Mouse (Mus musculus) stomach, embryonic 14.5 days (tissue): ENCODE measurements around the gene Zrsr1. TPM values are rescaled to one million over a fixed set of nuclear protein-coding genes. Genes with fewer than 3 reads are reported as not detected.
A peak's percentile ranks its signal among the peaks of the same experiment; 100 is the strongest.

Source experiments
- ATAC-seq: fragments of 200-750 bp; cut with Nextera tagmentation; 2 replicates; pipeline ENCODE4 v1.8.0; 2017; ENCODE audit warnings: low read depth, moderate TSS enrichment; ENCODE audit not compliant: insufficient number of reproducible peaks, insufficient read depth, low FRiP score
- H3K27ac ChIP-seq: fragments of 300-500 bp; sonication (generic); 2 replicates; pipeline ENCODE4 v1.5.1; 2014; ENCODE audit warnings: mild to moderate bottlenecking, low read length, moderate library complexity, mixed read lengths
- H3K27me3 ChIP-seq: fragments of 300-500 bp; sonication (generic); 2 replicates; pipeline ENCODE4 v1.6.1; 2014; ENCODE audit warnings: low read length, control low read depth, mixed read lengths; ENCODE audit not compliant: control insufficient read depth, insufficient read depth
- H3K36me3 ChIP-seq: fragments of 300-500 bp; sonication (generic); 2 replicates; pipeline ENCODE4 v1.6.1; 2014; ENCODE audit warnings: mild to moderate bottlenecking, control low read depth, low read length, moderate library complexity, mixed read lengths; ENCODE audit not compliant: control insufficient read depth, insufficient read depth
- H3K4me1 ChIP-seq: fragments of 300-500 bp; sonication (generic); 2 replicates; pipeline ENCODE4 v1.6.1; 2014; ENCODE audit warnings: low read length, control low read depth, mixed read lengths; ENCODE audit not compliant: control insufficient read depth, insufficient read depth
- H3K4me2 ChIP-seq: fragments of 300-500 bp; sonication (generic); replicated peaks from 2 replicates; pipeline ENCODE4 v1.6.1; 2014; ENCODE audit warnings: low read depth, low read length, control low read depth
- H3K4me3 ChIP-seq: fragments of 300-500 bp; sonication (generic); 2 replicates; pipeline ENCODE4 v1.5.1; 2014; ENCODE audit warnings: low read depth, low read length, control low read depth
- H3K9ac ChIP-seq: fragments of 300-500 bp; sonication (generic); replicated peaks from 2 replicates; pipeline ENCODE4 v1.6.1; 2014; ENCODE audit warnings: low read depth, mild to moderate bottlenecking, control low read depth, low read length, moderate library complexity, mixed read lengths
- H3K9me3 ChIP-seq: fragments of 300-500 bp; sonication (generic); 2 replicates; pipeline ENCODE4 v1.6.1; 2016; ENCODE audit warnings: low read depth, low read length, control low read depth; ENCODE audit not compliant: control insufficient read depth
- WGBS: fragments of 180-500 bp; shearing (Covaris S2); extraction: QIAGEN DNeasy Blood & Tissue Kit; methylation state at CpG from one replicate; pipeline ENCODE4 v1.1.7; 2014; 5-methylcytosine and 5-hydroxymethylcytosine counted together
- polyA plus RNA-seq: library from polyadenylated mRNA; unstranded; fragments of >200 nt; fragmentation: Nextera tagmentation; extraction: Ambion mirVana; gene quantifications from 2 replicates; pipeline ENCODE4 v1.2.1, GENCODE M21; 2014

The Zrsr1 gene
- polyA plus RNA-seq, 1 experiment from 2014 or later, result 1.9 TPM

GRCm38 (mm10) chr11:22962101-22962500, 9.7 kb upstream of the Zrsr1 start:
- no peak for ATAC-seq
- H3K4me3 ChIP-seq, result no peak overlapping the region
- 100% methylated on average over 1 of the region's 1 CpGs for WGBS
- H3K4me1 ChIP-seq, result no peaks in the 10 kb centered on the region
- no peaks in the 10 kb centered on the region for H3K27me3 ChIP-seq
- no peak overlapping the region for H3K27ac ChIP-seq
- peaks cover 7% of the 10 kb centered on the region; the same call in 1 of the 2 replicates for H3K9me3 ChIP-seq
- H3K4me2 ChIP-seq, result no peak overlapping the region
- H3K9ac ChIP-seq, result no peak overlapping the region
- H3K36me3 ChIP-seq, result no peaks in the 10 kb centered on the region

GRCm38 (mm10) chr11:22964401-22964800, 7.4 kb upstream of the Zrsr1 start:
- 73% methylated on average over 4 of the region's 4 CpGs for WGBS
- ATAC-seq, result no peak

DNA sequence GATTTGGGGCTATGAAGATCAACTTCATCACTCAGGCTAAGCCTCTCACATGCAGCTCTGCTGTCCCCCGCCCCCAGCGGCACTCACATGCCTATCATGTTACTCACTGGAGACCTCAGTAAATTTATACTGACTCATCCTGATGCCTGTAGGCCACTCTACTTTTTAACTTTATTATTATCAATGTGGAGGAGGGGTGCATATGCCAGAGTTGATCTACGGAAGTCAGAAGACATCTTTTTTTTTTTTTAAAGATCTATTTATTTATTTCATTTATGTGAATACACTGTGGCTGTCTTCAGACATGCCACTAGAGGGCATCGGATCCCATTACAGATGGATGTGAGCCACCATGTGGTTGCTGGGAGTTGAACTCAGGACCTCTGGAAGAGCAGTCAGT, 6.3 kb upstream of the Zrsr1 start:
- no peak overlapping the region for H3K4me3 ChIP-seq
- no peaks in the 10 kb centered on the region for H3K27me3 ChIP-seq
- H3K4me2 ChIP-seq, result no peak overlapping the region
- no peaks in the 10 kb centered on the region for H3K36me3 ChIP-seq
- no peak for ATAC-seq
- H3K27ac ChIP-seq, result no peak overlapping the region
- no peaks in the 10 kb centered on the region for H3K4me1 ChIP-seq
- H3K9me3 ChIP-seq, result peaks cover 11% of the 10 kb centered on the region; the same call in 1 of the 2 replicates
- H3K9ac ChIP-seq, result no peak overlapping the region
- WGBS, result 71% methylated on average over 4 of the region's 4 CpGs

More at GRCm38 (mm10) chr11:22964401-22964800, 7.4 kb upstream of the Zrsr1 start:
- Histone ChIP-seq H3K4me2 (no peak overlapping the region), H3K9me3 (peaks cover 7% of the 10 kb centered on the region; the same call in 1 of the 2 replicates), H3K36me3 (no peaks in the 10 kb centered on the region), H3K4me3 (no peak overlapping the region), H3K27ac (no peak overlapping the region), H3K9ac (no peak overlapping the region), H3K4me1 (no peaks in the 10 kb centered on the region), H3K27me3 (no peaks in the 10 kb centered on the region)

GRCm38 (mm10) chr11:22969486-22969885, 2.3 kb upstream of the Zrsr1 start:
- 71% methylated on average over 6 of the region's 6 CpGs for WGBS
- ATAC-seq, result no peak
- Histone ChIP-seq H3K27me3 (no peaks in the 10 kb centered on the region), H3K4me1 (no peaks in the 10 kb centered on the region), H3K9ac (no peak overlapping the region), H3K9me3 (peaks cover 28% of the 10 kb centered on the region), H3K4me2 (no peak overlapping the region), H3K27ac (no peak overlapping the region), H3K36me3 (no peaks in the 10 kb centered on the region), H3K4me3 (no peak overlapping the region)

GRCm38 (mm10) chr11:22970546-22970945, 1.3 kb upstream of the Zrsr1 start:
- H3K27ac ChIP-seq, result no peak overlapping the region
- H3K9me3 ChIP-seq, result peaks cover 28% of the 10 kb centered on the region
- H3K4me1 ChIP-seq, result no peaks in the 10 kb centered on the region
- H3K4me3 ChIP-seq, result no peak overlapping the region
- ATAC-seq, result no peak
- H3K4me2 ChIP-seq, result no peak overlapping the region
- WGBS, result 93% methylated on average over 1 of the region's 1 CpGs
- no peak overlapping the region for H3K9ac ChIP-seq
- no peaks in the 10 kb centered on the region for H3K36me3 ChIP-seq
- H3K27me3 ChIP-seq, result no peaks in the 10 kb centered on the region

DNA sequence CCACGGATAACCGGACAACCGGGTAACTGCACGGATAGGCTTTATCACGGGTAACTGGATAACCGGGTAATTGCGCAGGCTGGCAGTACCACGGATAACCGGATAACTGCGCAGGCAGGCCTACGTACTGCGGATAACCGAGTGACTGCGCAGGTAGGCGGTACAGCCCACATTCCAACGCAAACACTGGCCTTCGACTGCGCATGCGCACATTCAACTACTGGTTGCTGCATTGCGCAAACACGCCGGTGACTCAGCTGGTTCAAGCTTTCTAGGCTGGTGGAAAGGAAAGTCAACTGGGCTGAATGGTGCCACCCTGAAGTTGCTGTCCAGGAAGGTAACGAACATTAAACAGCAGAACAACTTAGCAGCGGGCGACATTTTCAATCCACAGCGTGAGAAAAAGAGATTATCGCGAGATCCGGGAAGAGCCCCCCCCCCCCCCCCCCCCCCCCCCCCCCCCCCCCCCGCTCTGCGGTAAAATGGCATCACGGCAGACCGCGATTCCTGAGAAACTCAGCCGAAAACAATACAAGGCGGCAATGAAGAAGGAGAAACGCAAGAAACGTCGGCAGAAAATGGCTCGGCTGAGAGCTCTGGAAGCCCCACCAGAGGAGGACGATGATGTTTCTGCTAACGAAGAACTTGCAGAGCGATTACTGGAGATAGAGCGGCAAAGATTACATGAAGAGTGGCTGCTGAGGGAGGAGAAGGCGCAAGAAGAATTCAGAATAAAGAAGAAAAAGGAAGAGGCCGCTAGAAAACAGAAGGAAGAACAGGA, 1.1 kb downstream of the Zrsr1 start:
- H3K36me3 ChIP-seq, result peaks cover 5% of the 10 kb centered on the region; the same call in 1 of the 2 replicates
- H3K9ac ChIP-seq, result peak overlapping the region; percentile 38
- H3K4me1 ChIP-seq, result peaks cover 3% of the 10 kb centered on the region; the same call in 1 of the 2 replicates
- H3K4me3 ChIP-seq, result peak overlapping the region; percentile 52
- 50% methylated on average over 44 of the region's 46 CpGs for WGBS
- ATAC-seq, result peak; percentile 68; the same call in 1 of the 2 replicates
- peak overlapping the region; percentile 77 for H3K27ac ChIP-seq
- H3K9me3 ChIP-seq, result peaks cover 21% of the 10 kb centered on the region
- no peaks in the 10 kb centered on the region for H3K27me3 ChIP-seq
- peak overlapping the region; percentile 72 for H3K4me2 ChIP-seq

GRCm38 (mm10) chr11:22973599-22973998, 1.8 kb downstream of the Zrsr1 start:
- WGBS, result 46% methylated on average over 14 of the region's 14 CpGs
- H3K4me2 ChIP-seq, result peak overlapping the region; percentile 51
- H3K9me3 ChIP-seq, result peaks cover 21% of the 10 kb centered on the region
- no peaks in the 10 kb centered on the region for H3K27me3 ChIP-seq
- no peak for ATAC-seq
- H3K9ac ChIP-seq, result 0 out of 2 replicates have a peak overlapping the region, but pooled peaks have one; percentile 7
- H3K36me3 ChIP-seq, result peaks cover 5% of the 10 kb centered on the region; the same call in 1 of the 2 replicates
- peaks cover 3% of the 10 kb centered on the region; the same call in 1 of the 2 replicates for H3K4me1 ChIP-seq
- H3K27ac ChIP-seq, result peak overlapping the region; percentile 77
- H3K4me3 ChIP-seq, result peak overlapping the region; percentile 43

DNA sequence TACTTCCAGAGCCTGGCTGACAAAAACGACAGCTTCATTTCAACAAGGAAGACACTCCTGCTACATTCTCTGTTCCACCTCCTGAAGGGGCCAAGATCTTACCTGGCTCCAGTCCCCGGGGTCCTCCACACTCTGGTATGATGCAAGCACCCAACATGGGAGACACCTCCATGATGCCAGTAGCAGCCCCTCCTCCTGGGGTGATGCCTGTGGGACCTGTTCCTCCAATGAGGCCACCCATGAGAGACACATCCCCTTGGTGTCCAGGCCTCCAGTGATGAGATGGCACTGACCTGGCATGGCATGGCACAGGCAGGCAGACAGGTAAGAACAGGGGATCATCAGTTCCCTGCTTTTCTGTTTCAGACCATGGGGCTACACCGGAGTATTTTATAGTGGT, 6.4 kb downstream of the Zrsr1 start:
- no peak overlapping the region for H3K9ac ChIP-seq
- H3K4me1 ChIP-seq, result peaks cover 9% of the 10 kb centered on the region; the same call in 1 of the 2 replicates
- H3K9me3 ChIP-seq, result no peaks in the 10 kb centered on the region
- ATAC-seq, result no peak
- no peaks in the 10 kb centered on the region for H3K27me3 ChIP-seq
- no peak overlapping the region for H3K4me3 ChIP-seq
- no peak overlapping the region for H3K27ac ChIP-seq
- no peak overlapping the region for H3K4me2 ChIP-seq
- peaks cover 5% of the 10 kb centered on the region; the same call in 1 of the 2 replicates for H3K36me3 ChIP-seq
- WGBS, result 90% methylated on average over 3 of the region's 3 CpGs
